Mouse (Mus musculus): ENCODE data around the gene Togaram2.
A peak's percentile ranks its signal among the peaks of the same experiment; 100 is the strongest.

The Togaram2 gene

DNA sequence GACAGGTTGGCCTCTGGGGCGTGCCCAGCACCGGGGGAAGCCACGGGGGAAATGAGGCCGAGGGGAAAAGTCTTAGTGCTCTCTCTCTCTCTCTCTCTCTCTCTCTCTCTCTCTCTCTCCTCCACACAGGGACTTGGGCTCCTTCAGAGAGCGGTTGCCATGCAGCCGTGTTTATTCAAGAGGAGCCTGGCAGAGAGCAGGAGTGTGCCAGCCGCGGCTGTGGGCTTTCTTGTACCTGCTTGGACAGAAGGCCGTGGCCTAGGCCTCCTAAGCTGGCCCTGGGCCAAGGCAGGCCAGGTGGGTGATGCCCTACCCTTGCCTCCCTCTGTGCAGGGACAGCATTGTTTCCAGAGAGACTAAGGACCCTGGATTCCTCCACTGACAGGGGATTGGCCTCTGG, at the start of gene Togaram2:
Togaram2 (plus strand) TSS at position 170 of the 400 bp plus-strand sequence.
- no peak for DNase-seq

GRCm38 (mm10) chr17:71631806-71632205, 41.3 kb upstream of the Togaram2 start:
- DNase-seq = no peak

DNA sequence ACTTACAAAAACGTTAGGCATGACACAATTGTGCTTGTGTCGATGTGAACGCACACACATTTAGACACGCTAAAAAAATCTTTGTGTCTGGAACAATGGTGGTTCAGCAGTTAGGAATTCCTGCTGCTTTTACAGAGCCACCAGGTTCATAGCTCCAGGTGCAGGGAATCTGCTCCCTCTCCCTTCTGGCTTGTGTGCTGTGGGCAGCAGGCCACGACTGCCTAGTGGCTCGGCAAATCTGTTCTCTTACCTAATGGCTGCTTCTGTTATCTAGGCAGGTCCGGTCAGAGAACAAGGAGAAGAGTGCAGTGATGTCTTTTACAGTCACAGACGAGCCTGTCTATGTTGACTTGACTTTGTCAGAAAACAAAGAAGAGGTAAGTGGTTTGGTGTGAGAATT, 39.7 kb upstream of the Togaram2 start:
- DNase-seq = no peak

DNA sequence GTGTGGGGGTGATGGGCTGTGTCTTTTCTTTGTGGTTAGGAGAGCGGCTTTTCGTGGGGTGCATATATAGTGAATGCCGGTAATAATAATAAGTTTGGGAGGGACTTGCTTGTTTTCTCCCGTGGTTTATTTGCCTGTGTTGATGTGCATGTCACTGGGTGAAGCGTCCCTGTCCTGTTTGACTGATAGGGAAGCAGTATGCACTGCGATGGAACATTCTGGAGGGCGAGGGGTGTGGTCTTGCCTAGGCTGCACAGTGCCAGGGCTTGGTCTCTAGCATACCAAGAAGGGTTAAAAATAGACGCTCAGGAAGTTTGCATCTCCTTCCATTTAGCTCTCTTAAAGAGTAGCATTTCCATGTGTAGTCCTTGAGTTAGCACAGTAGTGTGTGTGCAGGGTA, 36.3 kb upstream of the Togaram2 start:
- no peak for DNase-seq

- no peak for DNase-seq
Measured at GRCm38 (mm10) chr17:71637750-71638265, 35.3 kb upstream of the Togaram2 start.

DNA sequence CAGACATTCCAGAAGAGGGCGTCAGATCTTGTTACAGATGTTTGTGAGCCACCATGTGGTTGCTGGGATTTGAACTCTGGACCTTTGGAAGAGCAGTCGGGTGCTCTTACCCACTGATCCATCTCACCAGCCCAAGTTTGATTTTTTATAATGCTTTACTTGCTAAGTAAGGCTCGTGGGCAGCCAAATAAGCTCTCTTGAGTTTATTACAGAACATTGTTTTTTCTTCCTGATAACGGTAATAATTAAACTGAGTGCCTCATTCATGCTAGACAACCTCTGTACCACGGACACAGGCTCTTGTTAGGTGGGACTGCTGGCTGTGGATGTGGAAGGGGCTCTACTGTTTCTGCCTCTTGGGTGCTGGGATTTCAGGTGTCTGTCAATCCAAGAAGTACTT, 34.0 kb upstream of the Togaram2 start:
- DNase-seq = peak in 1 of 2 experiments; percentile 11

DNA sequence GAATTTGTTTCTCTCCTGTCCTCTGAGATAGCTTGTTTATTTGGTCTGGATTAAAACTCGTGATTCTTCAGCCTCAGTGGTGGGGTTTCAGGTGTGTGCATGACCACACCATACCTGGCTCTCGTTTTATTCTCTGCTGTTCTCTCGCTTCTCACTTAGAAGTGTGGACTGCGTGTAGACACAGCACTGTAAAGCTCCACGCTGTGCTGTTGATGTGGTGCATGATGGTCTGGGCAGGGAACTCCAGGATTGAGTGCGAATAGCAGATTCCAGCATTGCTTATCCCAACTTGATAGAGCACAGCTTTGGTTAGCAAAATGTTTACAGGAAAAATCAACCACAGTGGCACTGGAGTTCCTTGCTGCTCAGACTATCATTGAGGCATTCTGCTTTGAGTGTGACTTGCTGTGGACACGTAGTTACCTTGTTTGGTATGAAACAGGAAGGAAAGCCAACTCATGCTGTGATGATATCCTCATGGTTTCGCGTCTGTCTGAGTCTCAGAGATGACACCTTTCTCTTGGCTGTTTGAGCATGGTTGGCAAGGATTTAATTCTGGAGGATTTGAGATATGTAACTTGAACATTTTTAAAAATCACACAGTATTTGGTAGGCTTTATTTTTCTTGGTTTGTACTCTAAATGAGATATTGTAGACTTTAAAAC, 32.5 kb upstream of the Togaram2 start:
- no peak for DNase-seq

DNA sequence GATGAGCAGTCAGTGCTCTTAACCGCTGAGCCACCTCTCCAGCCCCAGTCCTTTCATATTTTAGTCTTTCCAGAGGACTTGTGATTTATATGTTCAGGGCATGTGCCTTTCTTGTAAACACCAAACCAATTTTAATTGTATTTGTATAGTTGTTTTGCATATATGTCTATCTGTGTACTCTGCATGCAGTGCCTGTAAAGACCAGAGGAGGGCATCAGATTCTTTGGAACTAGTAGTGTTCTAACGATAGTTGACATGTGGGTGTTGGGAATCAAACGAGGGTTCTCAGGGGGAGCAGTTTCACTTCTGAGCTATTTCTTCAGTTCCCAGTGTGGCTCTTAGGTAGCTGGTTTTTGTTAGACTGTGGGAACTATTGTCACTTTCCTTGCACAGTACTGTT, 30.9 kb upstream of the Togaram2 start:
- DNase-seq = no peak

GRCm38 (mm10) chr17:71650011-71650410, 23.1 kb upstream of the Togaram2 start:
- DNase-seq = no peak

- DNase-seq = no peak
Measured at GRCm38 (mm10) chr17:71652495-71652894, 20.6 kb upstream of the Togaram2 start.

DNA sequence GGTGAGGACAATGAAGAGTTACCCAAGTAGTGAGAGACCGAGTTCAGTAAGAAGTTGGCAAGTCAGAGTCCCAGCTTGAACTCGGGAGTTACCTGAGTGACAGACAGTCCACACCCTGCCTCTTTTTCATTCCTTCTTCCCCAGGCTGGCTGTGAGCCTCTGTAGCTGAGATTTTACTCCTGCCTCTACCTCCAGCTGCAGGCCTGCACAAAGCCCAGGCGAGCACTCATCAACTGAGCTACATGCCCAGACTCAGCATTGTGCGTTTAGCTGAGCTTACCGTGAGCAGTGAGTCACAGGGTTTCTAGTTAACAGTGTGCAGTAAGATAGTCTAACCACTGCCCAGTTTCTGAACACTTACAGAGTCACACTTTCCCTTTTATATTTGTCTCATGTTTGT, 20.1 kb upstream of the Togaram2 start:
- DNase-seq = no peak

GRCm38 (mm10) chr17:71657521-71657920, 15.5 kb upstream of the Togaram2 start:
- no peak for DNase-seq

DNA sequence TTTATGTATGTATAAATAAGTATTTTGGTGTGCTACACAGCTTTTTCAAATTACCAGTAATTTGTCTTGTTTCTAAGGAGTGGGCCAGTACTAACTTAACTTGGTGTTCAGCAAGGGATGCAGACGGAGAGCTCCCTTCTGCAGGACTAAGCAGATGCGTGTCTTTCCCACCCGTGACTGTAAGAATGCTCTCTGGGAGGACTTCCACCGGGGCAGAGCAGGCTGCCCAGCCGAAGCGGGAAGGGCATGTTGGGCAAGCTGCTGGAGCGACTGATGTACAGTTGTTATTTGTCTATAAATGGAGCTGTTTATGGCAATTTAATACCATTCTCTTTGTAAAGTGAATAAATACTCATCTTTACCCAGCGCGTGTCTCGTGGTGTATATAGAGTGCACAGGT, 14.4 kb upstream of the Togaram2 start:
- DNase-seq = no peak

- no peak for DNase-seq
Measured at GRCm38 (mm10) chr17:71660390-71660789, 12.7 kb upstream of the Togaram2 start.

GRCm38 (mm10) chr17:71662751-71663250, 10.3 kb upstream of the Togaram2 start:
- peak; percentile 41 to 69 for DNase-seq

- DNase-seq = no peak
Measured at GRCm38 (mm10) chr17:71663491-71663890, 9.6 kb upstream of the Togaram2 start.

GRCm38 (mm10) chr17:71664172-71664571, 8.9 kb upstream of the Togaram2 start:
- DNase-seq = no peak

DNA sequence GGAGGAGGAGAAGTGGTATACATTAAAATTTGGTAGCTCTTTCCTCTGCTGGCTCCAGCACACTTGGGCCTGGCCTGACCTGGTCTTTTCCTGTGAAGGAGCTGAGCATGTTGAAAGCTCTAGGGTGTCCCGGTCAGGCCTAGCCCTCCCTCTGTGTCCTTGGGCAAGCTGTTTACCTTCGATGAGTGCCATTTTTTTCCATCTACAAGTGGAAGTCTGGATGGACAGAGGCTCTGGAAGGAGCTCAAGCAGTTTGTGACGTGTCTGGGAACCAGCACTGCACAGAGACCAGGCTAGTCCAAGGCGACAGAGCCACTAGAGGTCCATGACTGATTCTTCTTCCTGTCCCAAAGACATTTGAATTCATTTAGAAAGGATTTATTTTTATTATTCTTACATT, 7.9 kb upstream of the Togaram2 start:
- no peak for DNase-seq

DNA sequence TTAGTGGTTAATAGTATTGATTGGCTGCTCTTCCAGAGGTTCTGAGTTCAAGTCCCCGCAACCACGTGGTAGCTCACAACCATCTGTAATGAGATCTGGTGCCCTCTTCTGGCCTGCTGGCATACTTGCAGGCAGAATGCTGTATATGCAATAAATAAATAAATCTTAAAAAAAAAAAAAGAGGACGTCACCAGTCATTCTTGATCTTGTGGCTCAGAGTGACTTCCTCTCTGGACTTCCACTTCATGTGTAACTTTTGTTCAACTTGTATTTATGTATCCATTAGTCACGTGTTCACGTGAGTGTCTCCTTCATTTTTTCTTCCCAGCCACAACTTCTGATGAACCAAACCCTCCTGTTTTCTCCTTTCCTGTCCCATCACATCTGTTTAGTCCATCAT, 3.5 kb upstream of the Togaram2 start:
- no peak for DNase-seq

DNA sequence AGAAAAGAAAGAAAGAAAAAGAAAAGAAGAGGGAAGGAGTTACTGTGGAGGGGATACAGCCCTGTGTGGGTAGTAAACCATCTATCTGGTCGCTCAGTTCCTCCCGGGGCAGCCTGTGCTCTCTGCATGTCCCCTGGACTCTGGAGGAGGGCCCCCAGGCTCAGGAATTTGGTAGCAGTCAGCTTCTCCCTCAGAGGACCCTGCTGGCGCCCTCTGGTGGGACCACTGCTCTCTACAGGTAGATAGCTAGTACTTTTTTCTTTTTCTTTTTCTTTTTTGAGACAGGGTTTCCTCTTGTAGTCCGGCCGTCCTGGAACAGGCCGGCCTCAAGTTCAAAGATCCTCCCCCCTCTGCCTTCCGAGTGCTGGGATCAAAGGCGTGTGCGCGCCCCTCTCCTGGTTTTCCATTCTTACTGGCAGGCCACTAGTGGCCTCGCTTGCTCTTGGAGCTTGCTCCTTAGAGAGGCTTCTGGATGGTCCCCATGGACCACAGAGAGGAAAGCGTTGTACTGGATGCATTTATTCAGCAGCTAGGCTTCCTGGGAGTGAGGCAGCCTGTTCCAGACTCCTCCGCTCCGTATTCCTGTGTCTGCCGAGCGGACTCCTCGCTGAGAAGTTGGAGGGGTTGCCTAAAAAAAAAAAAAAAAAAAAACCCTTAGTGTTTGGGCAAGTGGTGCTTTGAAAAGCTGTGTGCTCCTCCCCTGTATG, 1.1 kb upstream of the Togaram2 start:
- peak in 1 of 2 experiments; percentile 44 for DNase-seq

DNA sequence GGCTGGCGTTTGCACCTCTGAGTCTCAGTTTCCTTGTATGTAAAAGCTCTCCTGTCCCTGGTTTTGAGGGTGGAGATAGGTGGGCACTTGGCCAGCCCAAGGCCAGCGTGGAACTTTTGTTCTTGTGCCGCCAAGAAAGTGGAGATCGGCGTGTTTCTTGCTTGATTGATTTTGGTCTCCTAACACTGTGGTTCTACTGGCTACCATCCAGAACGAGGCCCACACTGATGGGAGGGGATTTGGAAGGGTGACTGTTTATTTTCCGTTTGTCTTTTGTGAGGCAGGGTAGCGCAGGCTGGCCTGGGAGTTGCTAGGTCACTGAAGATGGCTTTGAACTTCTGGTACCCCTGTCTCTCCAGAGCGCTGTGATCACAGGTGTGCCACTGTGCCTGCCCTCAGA, 875 bp downstream of the Togaram2 start:
- no peak for DNase-seq

- no peak for DNase-seq
Measured at GRCm38 (mm10) chr17:71674886-71675285, 1.8 kb downstream of the Togaram2 start.

DNA sequence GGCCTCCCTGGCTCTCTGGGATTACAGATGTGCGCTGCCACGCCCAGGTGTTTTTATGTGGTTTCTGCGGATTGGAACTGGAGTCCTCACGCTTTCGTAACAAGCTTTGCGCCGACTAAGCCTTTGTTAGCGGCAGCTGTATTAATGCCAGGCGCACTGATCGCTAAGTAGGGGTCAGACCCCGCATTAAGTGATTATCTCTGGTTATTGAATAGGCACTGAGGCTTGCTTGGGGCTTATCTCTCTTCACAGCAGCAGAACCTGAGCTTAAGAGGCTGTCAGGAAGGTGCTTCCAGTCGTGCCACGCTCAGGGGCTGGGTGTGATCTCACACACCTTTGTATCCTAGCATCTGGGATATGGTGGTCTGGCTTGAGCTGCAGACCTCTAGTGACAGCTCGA, 8.6 kb downstream of the Togaram2 start:
- no peak for DNase-seq

- no peak for DNase-seq
Measured at GRCm38 (mm10) chr17:71682379-71682778, 9.3 kb downstream of the Togaram2 start.
